Mouse (Mus musculus): ENCODE data around the gene Stambp.

The Stambp gene

DNA sequence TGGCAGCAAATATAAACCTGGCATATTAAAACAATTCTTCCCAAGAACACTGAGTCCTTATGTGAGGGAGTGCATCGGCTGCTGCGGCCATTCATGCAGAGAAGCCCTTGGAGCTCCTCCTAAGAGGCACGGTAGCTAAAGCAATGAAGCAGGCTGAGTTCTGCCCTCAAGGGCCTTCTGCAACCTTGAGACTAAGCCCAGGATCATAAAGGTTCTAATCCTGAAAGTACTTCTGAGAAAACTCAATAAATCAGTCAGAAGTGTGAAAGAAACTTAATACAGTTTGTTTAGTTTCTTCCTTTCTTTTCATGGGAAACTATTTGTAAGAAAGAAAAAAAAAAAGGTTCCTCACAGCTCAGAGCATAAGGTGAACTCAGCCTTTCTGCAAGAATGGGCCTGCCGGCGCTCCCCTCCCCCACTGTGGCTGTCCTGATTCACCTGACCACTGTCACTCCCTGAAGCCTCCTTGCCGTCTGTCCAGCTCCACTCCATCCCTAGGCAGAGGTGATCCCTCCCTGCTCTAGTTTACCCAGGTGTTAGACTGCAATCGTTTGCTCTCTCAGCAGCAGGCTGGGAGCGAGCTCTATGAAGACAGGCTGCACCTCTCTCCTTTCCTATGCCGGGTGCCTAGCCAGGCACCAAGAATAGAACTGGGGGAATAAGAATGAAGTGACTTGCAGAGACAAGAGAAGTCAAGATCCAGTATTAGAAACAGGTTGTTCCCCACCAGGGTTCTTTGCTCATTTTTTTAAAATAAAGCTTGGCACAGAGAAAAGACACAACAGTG is 70.8 kb downstream of the Stambp start:
- no peak for DNase-seq (ENCODE audit: low spot score in 2 of 2)

GRCm38 (mm10) chr6:83500462-83500861 is 72.1 kb downstream of the Stambp start:
- no peak for DNase-seq (ENCODE audit: low spot score in 2 of 2)

DNA sequence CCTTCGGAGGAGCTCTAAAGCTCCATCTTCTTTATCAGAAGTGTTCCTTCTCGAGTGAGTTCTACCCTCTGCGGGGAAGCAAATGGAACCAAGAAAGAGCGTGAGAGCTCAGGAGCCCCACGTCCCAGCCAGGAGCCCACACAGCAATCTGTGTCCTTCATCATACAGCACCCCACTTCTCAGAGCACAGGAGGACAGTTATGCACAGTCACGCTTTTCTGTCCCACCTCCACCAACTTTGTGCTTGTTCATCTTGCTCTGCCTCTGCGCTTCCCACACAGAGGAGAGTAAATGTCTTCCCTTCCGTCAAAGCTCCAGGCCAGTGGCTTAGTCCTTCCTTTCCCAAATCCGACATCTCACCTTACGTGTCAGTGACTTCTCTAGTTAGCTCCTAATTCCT is 73.5 kb downstream of the Stambp start:
- peak; percentile 37 to 66 for DNase-seq (ENCODE audit: low spot score in 2 of 2)

- DNase-seq (ENCODE audit: low spot score in 2 of 2), result no peak
Observed at GRCm38 (mm10) chr6:83496753-83497710, 75.5 kb downstream of the Stambp start.

DNA sequence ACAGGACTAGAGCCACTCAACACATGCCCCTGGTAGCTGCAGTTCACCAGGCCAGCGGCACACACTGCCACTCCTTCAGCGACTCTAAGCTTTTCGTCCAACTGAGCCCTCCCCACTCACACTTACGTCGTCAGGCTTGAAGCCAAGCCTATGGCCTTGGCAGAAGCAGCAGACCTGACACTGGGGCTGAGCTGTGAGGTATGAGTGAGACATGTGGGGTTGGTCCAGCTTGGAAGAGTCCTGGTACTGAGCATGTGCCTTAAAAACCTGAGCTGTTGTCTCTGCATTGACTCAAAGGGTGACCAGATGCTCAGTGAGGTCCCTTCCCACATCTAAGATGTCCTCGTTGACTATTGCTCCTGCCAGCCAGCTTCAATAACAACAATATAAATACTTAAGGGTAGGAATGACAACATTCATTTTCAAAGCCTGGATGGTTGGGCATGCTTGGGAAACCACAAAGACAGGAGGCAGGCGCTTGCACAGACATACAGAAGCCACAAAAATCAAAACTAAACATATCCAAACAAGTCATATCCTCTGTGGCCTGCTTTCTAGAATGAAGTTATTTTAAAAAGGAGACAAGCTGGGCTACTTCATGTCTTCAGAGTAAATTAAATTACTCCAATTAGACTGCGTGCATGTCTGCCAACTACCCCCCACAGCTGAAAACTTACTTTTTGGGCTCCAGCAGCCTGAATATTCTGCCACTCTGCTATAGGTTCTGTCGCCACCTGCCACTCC is 76.3 kb downstream of the Stambp start:
- DNase-seq (ENCODE audit: low spot score in 2 of 2), result no peak
